Mouse (Mus musculus) embryo, embryonic 11.5 days (tissue): Measurements from ENCODE around the gene Gm7534.
"Not testable (repeated sequence)": the region's sequence is repeated elsewhere in the genome, so short reads cannot be mapped to it uniquely, and the experiment has no call there.

Experiments
- DNase-seq: peaks from one replicate; pipeline ENCODE4 v3.0.0-alpha.2; 2012; ENCODE audit warnings: low read depth, low spot score

The Gm7534 gene

GRCm38 (mm10) chr4:134203340-134203896 is 614 bp upstream of the Gm7534 start:
- no peak for DNase-seq

DNA sequence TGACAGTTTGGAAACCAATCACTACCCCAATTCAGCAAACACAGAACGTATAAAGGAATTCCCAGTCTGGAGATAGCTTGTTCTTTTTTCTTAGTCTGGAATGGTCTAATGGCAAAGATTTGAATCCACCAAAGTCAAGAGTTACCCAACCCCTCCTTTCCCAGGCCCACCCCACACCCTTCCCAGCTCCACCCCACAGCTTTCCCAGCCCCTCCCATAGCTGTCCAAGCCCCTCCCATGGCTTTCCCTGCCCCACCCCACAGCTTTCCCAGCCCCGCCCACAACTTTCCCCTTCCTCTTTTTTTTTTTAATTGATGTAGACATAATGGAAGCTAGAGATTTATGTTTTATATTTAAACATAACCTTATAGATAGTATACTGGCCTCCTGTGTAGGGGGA is 3.4 kb downstream of the Gm7534 start:
- no peak for DNase-seq

DNA sequence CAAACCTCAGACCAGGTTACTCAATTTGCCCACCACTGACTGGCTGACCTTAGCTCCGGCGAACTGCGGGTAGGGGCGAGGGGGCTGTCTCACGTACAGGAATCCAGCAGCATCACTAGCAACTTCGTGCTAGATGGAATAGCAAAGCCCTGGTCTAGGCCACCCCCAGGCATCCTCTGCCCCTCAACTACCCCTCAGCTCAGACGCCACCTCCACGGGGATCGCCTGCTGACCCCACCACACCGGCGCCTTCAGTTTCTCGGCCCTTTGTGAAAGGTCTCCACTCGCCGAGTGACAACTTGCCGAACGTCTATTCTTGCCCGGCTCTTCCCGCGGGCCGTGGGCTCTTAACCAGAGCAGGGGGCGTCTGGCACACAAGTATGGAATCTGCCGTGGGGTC is 16.5 kb downstream of the Gm7534 start:
- peak; percentile 11 for DNase-seq

- DNase-seq = no peak
Measured at GRCm38 (mm10) chr4:134185569-134185968, 17.2 kb downstream of the Gm7534 start.

- no peak for DNase-seq
Measured at GRCm38 (mm10) chr4:134183711-134184110, 19.1 kb downstream of the Gm7534 start.

- DNase-seq = no peak
Measured at GRCm38 (mm10) chr4:134181825-134182224, 21.0 kb downstream of the Gm7534 start.

DNA sequence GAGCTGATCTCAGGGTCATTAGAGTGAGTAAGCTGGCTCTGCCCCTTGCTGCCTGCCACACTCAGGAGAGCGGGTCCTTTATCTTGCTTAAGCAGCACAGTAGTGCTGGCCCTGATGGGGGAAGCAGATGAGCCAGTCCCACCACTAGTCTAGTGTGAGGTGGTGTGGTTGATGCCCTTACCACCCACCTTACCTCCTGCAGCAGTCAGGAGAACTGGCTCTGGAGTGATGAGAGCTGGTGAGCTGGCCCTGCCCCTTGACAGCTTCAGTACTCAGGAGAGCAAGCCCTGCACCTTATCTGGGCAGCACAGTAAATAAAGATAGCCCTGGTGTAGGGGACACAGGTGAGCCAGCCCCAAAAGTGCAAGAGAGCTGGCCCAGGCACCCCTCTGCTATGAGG is 21.7 kb downstream of the Gm7534 start:
- no peak for DNase-seq

GRCm38 (mm10) chr4:134172391-134172790 is 30.4 kb downstream of the Gm7534 start:
- no peak for DNase-seq

DNA sequence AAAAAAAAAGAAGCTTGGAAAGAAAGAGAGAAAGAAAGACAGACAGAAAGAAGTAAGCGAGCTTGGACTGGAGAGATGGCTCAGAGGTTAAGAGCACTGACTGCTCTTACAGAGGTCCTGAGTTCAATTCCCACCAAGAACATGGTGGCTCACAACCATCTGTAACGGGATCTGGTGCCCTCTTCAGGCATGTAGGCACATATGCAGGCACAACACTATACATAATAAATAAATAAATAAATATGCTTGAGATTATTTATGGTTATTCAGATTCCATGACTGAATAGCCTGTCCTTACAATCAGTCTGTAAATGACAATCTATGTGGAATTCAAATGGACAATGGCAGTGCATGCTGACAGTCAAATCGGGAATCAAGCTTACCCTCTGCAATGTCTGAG is 35.9 kb downstream of the Gm7534 start:
- DNase-seq = no peak

DNA sequence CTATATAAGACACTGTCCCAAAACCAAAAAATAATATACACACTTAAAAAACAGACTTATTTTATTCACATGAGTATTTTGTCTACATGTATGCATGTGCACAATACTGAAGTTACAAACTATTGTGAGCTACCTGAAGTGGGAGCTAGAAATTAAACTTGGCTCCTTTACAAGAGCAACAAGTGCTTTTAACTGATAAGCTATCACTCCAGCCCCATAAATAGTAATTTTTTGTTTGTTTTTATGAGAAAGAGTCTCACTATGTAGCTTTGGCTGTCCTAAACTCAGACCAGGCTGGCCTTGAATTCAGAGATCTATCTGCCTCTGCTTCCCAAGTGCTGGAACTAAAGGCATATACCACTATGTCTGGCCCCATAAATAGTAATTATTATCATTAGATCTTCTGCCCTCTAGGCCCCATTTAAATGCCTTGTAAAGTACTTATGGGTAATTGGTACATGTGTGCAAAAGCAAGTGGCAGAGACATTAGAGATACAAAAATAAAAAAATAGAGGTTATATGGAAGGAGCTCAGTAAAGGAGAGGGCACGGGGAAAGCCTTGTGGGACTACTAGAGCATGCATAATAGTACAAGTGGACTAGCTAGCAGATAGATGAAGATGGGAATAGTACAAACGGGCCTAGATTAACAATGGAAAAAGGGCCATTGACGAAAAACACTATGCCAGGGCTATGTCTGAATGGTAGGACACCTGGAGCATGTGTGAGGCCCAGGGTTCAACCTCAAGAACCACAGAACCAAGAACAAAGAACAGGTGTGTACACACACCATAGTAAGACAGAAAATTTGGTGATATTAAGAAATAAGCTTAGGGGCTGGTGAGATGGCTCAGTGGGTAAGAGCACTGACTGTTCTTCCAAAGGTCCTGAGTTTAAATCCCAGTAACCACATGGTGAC is 37.0 kb downstream of the Gm7534 start:
- no peak for DNase-seq

DNA sequence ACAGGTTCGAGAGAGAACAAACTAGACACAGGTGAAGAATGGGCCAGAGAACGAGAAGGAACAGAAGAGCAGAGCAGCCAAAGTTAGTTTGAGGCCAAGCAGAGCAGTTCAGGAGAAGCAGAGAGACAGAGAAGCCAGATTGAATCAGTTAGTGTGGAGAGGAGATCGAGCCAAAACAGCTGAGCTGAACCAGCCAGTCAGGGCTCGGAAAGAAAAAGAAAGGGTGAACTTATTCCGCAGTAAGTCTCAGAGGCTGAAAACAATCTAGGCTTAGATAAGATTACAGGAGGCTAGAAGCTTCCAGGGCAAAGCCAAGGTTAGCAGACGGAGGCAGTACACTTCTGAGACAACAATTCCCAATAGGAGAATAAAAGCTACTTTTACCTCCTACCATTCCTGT is 37.8 kb downstream of the Gm7534 start:
- no peak for DNase-seq

- no peak for DNase-seq
Measured at GRCm38 (mm10) chr4:134164591-134164990, 38.2 kb downstream of the Gm7534 start.

GRCm38 (mm10) chr4:134160071-134160470 is 42.7 kb downstream of the Gm7534 start:
- DNase-seq = not testable (repeated sequence)

DNA sequence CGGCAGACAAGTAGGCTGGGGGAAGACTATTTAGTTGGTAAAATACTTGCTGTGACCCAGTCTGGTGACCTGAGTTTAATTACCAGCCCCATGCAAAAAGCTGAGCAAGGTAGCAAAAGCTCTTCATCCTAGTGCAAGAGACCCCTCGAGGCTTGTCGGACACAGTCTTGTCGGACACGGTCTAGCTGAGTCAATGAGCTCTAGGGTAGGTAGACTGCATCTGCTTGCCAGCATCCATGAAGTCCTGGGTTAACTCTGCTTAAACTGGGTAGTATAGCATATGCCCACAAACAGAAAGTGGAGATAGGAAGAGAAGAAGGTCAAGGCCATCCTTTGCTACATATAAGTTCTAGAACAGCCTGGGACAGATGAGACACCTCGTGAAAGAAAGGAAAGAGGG is 44.0 kb downstream of the Gm7534 start:
- no peak for DNase-seq

DNA sequence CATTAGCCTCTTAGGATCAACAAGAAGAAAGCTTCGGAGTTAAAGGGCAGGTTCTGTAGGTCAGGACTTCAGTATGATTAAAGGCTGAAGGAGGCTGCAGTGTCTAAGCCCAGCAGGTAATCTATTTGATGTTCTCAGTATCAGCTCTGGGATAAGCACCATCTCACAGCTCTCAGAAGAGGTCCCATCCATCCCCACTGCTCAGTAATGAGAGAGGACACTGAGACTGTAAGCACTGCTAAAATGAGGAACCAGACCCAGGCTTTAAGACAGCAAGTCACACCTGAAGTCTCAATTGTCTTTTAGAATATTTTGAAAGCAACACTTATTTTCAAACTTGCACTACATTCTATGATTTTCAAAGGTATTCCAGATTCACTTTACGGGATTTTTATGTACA is 45.2 kb downstream of the Gm7534 start:
- no peak for DNase-seq

DNA sequence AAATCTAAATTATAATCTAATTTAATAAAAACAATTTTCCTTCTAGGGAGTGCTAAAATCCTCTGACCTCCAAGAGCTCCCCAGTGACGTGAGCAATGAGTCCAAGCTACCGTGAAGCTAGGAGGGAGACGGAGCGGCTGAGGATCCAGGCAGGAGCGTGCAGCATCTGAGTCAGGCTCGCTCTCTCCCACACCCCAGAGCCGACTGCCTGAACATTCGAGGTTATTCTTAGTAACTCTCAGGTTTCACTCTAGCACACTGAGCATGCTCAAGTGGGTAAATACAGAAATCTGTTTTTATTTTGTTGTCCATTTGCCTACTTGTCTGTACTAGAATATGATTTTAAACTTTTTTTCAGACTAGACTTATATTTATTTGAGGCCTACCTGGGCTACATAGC is 46.1 kb downstream of the Gm7534 start:
- DNase-seq = no peak

DNA sequence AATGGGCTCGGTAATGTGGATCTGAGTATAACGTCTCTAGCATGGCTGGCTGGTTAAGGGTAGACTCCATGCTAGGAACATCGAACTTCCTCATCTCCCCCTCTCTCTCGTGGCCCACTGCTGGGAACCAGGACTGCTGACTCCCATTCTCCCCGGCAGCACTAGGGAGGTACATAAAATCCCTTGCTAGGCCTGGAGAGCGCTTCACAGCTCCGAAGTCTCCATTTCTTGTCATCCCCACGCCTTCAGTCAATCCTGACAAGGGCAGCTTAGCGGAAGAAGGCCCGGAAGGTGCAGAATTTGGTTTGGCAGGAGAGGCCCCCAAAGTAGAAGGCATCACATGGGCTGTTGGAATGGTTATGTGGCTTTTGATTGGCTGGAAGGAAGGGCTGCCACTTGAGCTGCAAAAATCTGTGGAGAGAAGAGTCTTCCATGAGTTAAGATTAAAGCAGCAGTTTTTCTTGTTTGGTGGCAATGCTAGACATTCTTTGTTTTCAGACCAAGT is 46.8 kb downstream of the Gm7534 start:
- DNase-seq = no peak

DNA sequence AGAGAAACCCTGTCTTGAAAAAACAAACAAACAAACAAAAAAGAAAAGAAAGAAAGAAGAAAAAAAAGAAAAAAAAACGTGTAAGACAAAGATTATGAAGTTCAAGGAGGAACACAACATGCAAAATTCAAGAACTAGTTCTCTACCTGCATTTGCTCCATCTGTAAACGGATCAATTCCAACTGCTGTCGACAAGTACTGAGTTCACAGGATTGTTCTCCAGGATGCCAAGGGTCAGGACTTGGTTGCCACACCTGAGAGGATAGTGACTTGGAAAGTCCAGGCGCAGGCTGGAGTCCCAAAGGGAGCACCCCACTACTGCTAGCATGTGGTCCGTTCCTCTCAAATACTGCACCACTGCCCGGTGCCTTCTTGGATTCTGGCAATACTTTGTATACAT is 47.3 kb downstream of the Gm7534 start:
- DNase-seq = no peak

- no peak for DNase-seq
Measured at GRCm38 (mm10) chr4:134154354-134154753, 48.5 kb downstream of the Gm7534 start.

DNA sequence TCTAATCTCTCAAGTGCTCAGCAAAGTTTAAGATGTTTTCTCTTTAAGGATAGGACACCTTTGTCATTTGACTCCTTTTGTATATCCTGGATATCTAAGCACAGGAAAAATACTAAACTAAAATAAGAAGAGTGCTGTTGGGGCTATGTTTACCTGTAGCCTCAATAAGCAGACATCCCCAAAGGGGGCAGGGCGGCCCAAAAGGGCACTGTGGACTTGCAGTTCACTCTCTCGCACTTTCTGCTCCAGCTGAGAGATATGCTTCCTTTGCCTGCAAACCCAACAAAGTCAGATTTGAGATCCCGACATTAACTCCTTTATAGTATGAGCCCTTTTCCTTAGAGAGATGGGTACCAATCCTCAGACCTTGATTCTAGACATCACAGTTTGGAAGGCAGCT is 49.1 kb downstream of the Gm7534 start:
- no peak for DNase-seq

- no peak for DNase-seq
Measured at GRCm38 (mm10) chr4:134152112-134152511, 50.7 kb downstream of the Gm7534 start.

- DNase-seq = no peak
Measured at GRCm38 (mm10) chr4:134149389-134149788, 53.4 kb downstream of the Gm7534 start.

GRCm38 (mm10) chr4:134144297-134144696 is 58.5 kb downstream of the Gm7534 start:
- DNase-seq = not testable (repeated sequence)
